Mouse (Mus musculus): ENCODE data around the gene Nop2. TPM values are rescaled to one million over a fixed set of nuclear protein-coding genes. Genes with fewer than 3 reads are reported as not detected.

Gene Nop2
- polyA plus RNA-seq, 1 experiment from 2014 or later, result 67.2 TPM

- Histone ChIP-seq H3K27ac (ENCODE audit: low read depth, low read length) (no peak overlapping the region), H3K9me3 (ENCODE audit: control insufficient read depth, low read length) (no peaks in the 10 kb centered on the region), H3K4me2 (replicated peaks; ENCODE audit: low read depth, low read length) (peak overlapping the region; percentile 90), H3K4me3 (ENCODE audit: low read length) (peak overlapping the region; percentile 84; the same call in 1 of the 2 replicates), H3K9ac (ENCODE audit: low read depth, low read length) (0 out of 2 replicates have a peak overlapping the region, but pooled peaks have one; percentile 83), H3K27me3 (ENCODE audit: control insufficient read depth, insufficient read depth, low read length) (no peaks in the 10 kb centered on the region), H3K4me1 (ENCODE audit: control insufficient read depth, insufficient read depth, low read length) (peaks cover 36% of the 10 kb centered on the region), H3K36me3 (ENCODE audit: control insufficient read depth, insufficient read depth, low read length) (peaks cover 62% of the 10 kb centered on the region)
- 36% methylated on average over 5 of the region's 5 CpGs for WGBS
- ATAC-seq (ENCODE audit: low FRiP score, low TSS enrichment), result no peak
Measured at GRCm38 (mm10) chr6:125099421-125099971, 32.2 kb upstream of the Nop2 start.

GRCm38 (mm10) chr6:125101444-125101843 is 30.3 kb upstream of the Nop2 start:
- no peak for ATAC-seq (ENCODE audit: low FRiP score, low TSS enrichment)
- Histone ChIP-seq H3K27ac (ENCODE audit: low read depth, low read length) (no peak overlapping the region), H3K36me3 (ENCODE audit: control insufficient read depth, insufficient read depth, low read length) (peaks cover 81% of the 10 kb centered on the region), H3K4me1 (ENCODE audit: control insufficient read depth, insufficient read depth, low read length) (peaks cover 31% of the 10 kb centered on the region), H3K4me2 (replicated peaks; ENCODE audit: low read depth, low read length) (no peak overlapping the region), H3K4me3 (ENCODE audit: low read length) (no peak overlapping the region), H3K27me3 (ENCODE audit: control insufficient read depth, insufficient read depth, low read length) (no peaks in the 10 kb centered on the region), H3K9me3 (ENCODE audit: control insufficient read depth, low read length) (no peaks in the 10 kb centered on the region), H3K9ac (ENCODE audit: low read depth, low read length) (no peak overlapping the region)
- 86% methylated on average over 9 of the region's 9 CpGs for WGBS

DNA sequence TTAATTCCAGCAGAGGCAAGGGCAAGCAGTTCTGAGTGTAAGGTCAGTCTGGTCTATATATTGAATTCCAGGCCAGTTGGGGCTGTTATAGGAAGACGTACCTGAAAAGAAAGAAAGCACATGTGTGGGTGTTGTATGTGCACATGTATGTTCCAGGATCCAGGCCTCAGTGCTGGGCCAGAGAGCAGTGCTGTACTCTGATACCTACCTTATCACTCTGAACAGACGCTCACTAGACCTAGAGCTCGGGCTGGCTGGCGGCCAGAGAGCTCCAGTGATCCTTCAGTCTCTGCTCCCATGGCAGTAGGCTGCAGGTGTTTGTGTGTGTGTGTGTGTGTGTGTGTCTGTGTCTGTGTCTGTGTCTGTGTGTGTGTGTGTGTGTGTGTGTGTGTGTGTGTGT is 27.5 kb upstream of the Nop2 start:
- H3K4me3 ChIP-seq (ENCODE audit: low read length), result no peak overlapping the region
- 93% methylated on average over 4 of the region's 4 CpGs for WGBS
- H3K27me3 ChIP-seq (ENCODE audit: control insufficient read depth, insufficient read depth, low read length), result no peaks in the 10 kb centered on the region
- no peak overlapping the region for H3K27ac ChIP-seq (ENCODE audit: low read depth, low read length)
- H3K36me3 ChIP-seq (ENCODE audit: control insufficient read depth, insufficient read depth, low read length), result peaks cover 98% of the 10 kb centered on the region
- H3K9me3 ChIP-seq (ENCODE audit: control insufficient read depth, low read length), result no peaks in the 10 kb centered on the region; the same call in 1 of the 2 replicates
- no peak overlapping the region for H3K4me2 ChIP-seq (replicated peaks; ENCODE audit: low read depth, low read length)
- no peak overlapping the region for H3K9ac ChIP-seq (ENCODE audit: low read depth, low read length)
- no peak for ATAC-seq (ENCODE audit: low FRiP score, low TSS enrichment)
- peaks cover 14% of the 10 kb centered on the region for H3K4me1 ChIP-seq (ENCODE audit: control insufficient read depth, insufficient read depth, low read length)

- no peak for ATAC-seq (ENCODE audit: low FRiP score, low TSS enrichment)
- Histone ChIP-seq H3K9me3 (ENCODE audit: control insufficient read depth, low read length) (no peaks in the 10 kb centered on the region; the same call in 1 of the 2 replicates), H3K27me3 (ENCODE audit: control insufficient read depth, insufficient read depth, low read length) (no peaks in the 10 kb centered on the region), H3K36me3 (ENCODE audit: control insufficient read depth, insufficient read depth, low read length) (peaks cover 98% of the 10 kb centered on the region), H3K4me1 (ENCODE audit: control insufficient read depth, insufficient read depth, low read length) (no peaks in the 10 kb centered on the region), H3K27ac (ENCODE audit: low read depth, low read length) (no peak overlapping the region), H3K9ac (ENCODE audit: low read depth, low read length) (no peak overlapping the region), H3K4me3 (ENCODE audit: low read length) (no peak overlapping the region), H3K4me2 (replicated peaks; ENCODE audit: low read depth, low read length) (no peak overlapping the region)
- WGBS, result 96% methylated on average over 2 of the region's 2 CpGs
Measured at GRCm38 (mm10) chr6:125107705-125108104, 24.0 kb upstream of the Nop2 start.

GRCm38 (mm10) chr6:125109371-125109770 is 22.3 kb upstream of the Nop2 start:
- H3K36me3 ChIP-seq (ENCODE audit: control insufficient read depth, insufficient read depth, low read length), result peaks cover 99% of the 10 kb centered on the region
- no peaks in the 10 kb centered on the region for H3K4me1 ChIP-seq (ENCODE audit: control insufficient read depth, insufficient read depth, low read length)
- no peak overlapping the region for H3K4me3 ChIP-seq (ENCODE audit: low read length)
- no peak for ATAC-seq (ENCODE audit: low FRiP score, low TSS enrichment)
- H3K9me3 ChIP-seq (ENCODE audit: control insufficient read depth, low read length), result no peaks in the 10 kb centered on the region; the same call in 1 of the 2 replicates
- no peak overlapping the region for H3K4me2 ChIP-seq (replicated peaks; ENCODE audit: low read depth, low read length)
- no peaks in the 10 kb centered on the region for H3K27me3 ChIP-seq (ENCODE audit: control insufficient read depth, insufficient read depth, low read length)
- 75% methylated on average over 14 of the region's 14 CpGs for WGBS
- no peak overlapping the region for H3K27ac ChIP-seq (ENCODE audit: low read depth, low read length)
- no peak overlapping the region for H3K9ac ChIP-seq (ENCODE audit: low read depth, low read length)

DNA sequence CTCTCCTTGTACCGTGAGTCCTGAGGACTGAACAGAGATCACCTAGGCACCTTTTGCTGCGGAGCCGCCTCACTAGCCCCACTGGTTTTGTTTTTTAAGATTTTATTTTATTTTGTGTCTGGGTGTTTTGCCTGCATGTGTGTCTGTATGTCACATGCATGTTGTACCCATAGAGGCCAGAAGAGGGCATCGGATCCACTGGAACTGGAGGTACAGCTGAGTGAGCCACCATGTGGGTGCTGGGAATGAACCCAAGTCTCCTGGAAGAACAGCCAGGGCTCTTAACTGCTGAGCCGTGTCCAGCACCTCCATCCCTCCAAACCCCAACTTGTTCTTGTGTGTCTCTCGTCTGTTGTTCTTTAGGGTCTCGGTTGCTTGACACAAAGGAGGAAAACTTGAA is 20.8 kb upstream of the Nop2 start:
- 88% methylated on average over 7 of the region's 7 CpGs for WGBS
- no peaks in the 10 kb centered on the region; the same call in 1 of the 2 replicates for H3K9me3 ChIP-seq (ENCODE audit: control insufficient read depth, low read length)

DNA sequence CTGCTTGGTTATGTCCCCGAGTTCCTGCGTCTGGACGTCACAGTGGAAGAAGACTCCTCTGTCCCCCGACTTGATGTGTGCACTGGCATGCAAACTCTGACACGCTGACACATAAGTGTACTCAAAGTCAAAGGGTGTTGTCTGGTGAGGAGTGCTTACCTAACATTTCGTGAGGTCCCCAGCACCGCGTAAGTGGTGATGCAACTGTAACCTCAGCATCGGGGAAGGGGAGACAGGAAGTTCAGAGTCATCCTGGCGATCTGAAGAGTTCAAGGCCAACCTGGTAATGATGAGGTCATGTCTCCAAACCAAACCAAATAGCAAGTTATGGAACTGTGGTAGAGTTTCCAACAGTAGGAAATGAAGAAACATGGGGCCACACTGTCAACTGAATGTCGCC is 19.2 kb upstream of the Nop2 start:
- Histone ChIP-seq H3K4me2 (replicated peaks; ENCODE audit: low read depth, low read length) (no peak overlapping the region), H3K4me1 (ENCODE audit: control insufficient read depth, insufficient read depth, low read length) (no peaks in the 10 kb centered on the region), H3K9me3 (ENCODE audit: control insufficient read depth, low read length) (no peaks in the 10 kb centered on the region; the same call in 1 of the 2 replicates), H3K9ac (ENCODE audit: low read depth, low read length) (no peak overlapping the region), H3K4me3 (ENCODE audit: low read length) (no peak overlapping the region), H3K27ac (ENCODE audit: low read depth, low read length) (no peak overlapping the region), H3K27me3 (ENCODE audit: control insufficient read depth, insufficient read depth, low read length) (no peaks in the 10 kb centered on the region), H3K36me3 (ENCODE audit: control insufficient read depth, insufficient read depth, low read length) (peaks cover 98% of the 10 kb centered on the region)
- 95% methylated on average over 11 of the region's 11 CpGs for WGBS
- ATAC-seq (ENCODE audit: low FRiP score, low TSS enrichment), result no peak

More for the DNA sequence above, 20.8 kb upstream of the Nop2 start:
- Histone ChIP-seq H3K27me3 (ENCODE audit: control insufficient read depth, insufficient read depth, low read length) (no peaks in the 10 kb centered on the region), H3K36me3 (ENCODE audit: control insufficient read depth, insufficient read depth, low read length) (peaks cover 98% of the 10 kb centered on the region), H3K4me1 (ENCODE audit: control insufficient read depth, insufficient read depth, low read length) (no peaks in the 10 kb centered on the region), H3K27ac (ENCODE audit: low read depth, low read length) (no peak overlapping the region), H3K9ac (ENCODE audit: low read depth, low read length) (no peak overlapping the region), H3K4me2 (replicated peaks; ENCODE audit: low read depth, low read length) (no peak overlapping the region), H3K4me3 (ENCODE audit: low read length) (no peak overlapping the region)
- ATAC-seq (ENCODE audit: low FRiP score, low TSS enrichment), result no peak

DNA sequence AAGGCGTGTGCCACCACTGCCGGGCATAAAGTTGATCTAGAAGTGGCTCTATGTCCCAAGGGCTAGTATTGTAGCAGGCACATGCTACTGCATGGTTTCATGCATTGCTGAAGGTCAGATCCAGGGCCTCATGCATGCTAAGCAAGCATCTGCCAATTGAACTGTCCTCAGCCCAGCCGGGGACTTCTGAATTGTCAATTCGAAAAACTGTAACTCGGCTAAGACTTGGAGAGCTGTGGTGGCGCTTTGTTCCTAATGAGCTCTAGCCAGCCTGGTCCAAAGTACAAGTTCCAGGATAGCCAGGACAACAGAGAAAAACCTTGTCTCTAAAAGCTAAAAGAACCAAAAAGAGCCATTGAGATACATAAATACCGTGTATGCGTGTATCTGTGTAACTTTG is 12.3 kb upstream of the Nop2 start:
- Histone ChIP-seq H3K9me3 (ENCODE audit: control insufficient read depth, low read length) (no peaks in the 10 kb centered on the region), H3K4me1 (ENCODE audit: control insufficient read depth, insufficient read depth, low read length) (no peaks in the 10 kb centered on the region), H3K9ac (ENCODE audit: low read depth, low read length) (no peak overlapping the region), H3K4me3 (ENCODE audit: low read length) (no peak overlapping the region), H3K27ac (ENCODE audit: low read depth, low read length) (no peak overlapping the region), H3K36me3 (ENCODE audit: control insufficient read depth, insufficient read depth, low read length) (peaks cover 98% of the 10 kb centered on the region), H3K4me2 (replicated peaks; ENCODE audit: low read depth, low read length) (no peak overlapping the region), H3K27me3 (ENCODE audit: control insufficient read depth, insufficient read depth, low read length) (no peaks in the 10 kb centered on the region)
- no peak for ATAC-seq (ENCODE audit: low FRiP score, low TSS enrichment)
- 94% methylated on average over 8 of the region's 8 CpGs for WGBS

GRCm38 (mm10) chr6:125128724-125129123 is 3.0 kb upstream of the Nop2 start:
- Histone ChIP-seq H3K9ac (ENCODE audit: low read depth, low read length) (no peak overlapping the region), H3K4me2 (replicated peaks; ENCODE audit: low read depth, low read length) (no peak overlapping the region), H3K27me3 (ENCODE audit: control insufficient read depth, insufficient read depth, low read length) (no peaks in the 10 kb centered on the region), H3K4me1 (ENCODE audit: control insufficient read depth, insufficient read depth, low read length) (0 out of 2 replicates have a peak, but pooled peaks cover 5% of the 10 kb centered on the region), H3K36me3 (ENCODE audit: control insufficient read depth, insufficient read depth, low read length) (peaks cover 76% of the 10 kb centered on the region), H3K4me3 (ENCODE audit: low read length) (no peak overlapping the region), H3K9me3 (ENCODE audit: control insufficient read depth, low read length) (no peaks in the 10 kb centered on the region), H3K27ac (ENCODE audit: low read depth, low read length) (no peak overlapping the region)
- 89% methylated on average over 12 of the region's 12 CpGs for whole genome bisulfite sequencing
- ATAC-seq (ENCODE audit: low FRiP score, low TSS enrichment), result no peak

All from kidney, embryonic 14.5 days (tissue).